Mouse (Mus musculus) intestine, postnatal 0 days (tissue): ENCODE results near the gene Arhgap8. TPM values are rescaled to one million over a fixed set of nuclear protein-coding genes. Genes with fewer than 3 reads are reported as not detected.

Experiments
- ATAC-seq: fragments of 200-750 bp; cut with Nextera tagmentation; 2 replicates; pipeline ENCODE4 v1.8.0; 2017; ENCODE audit warnings: mild to moderate bottlenecking, moderate TSS enrichment, moderate library complexity
- H3K27ac ChIP-seq: fragments of 300-500 bp; sonication (generic); 2 replicates; pipeline ENCODE4 v1.5.1; 2014; ENCODE audit warnings: mild to moderate bottlenecking, low read depth, low read length, moderate library complexity
- H3K27me3 ChIP-seq: fragments of 300-500 bp; sonication (generic); replicated peaks from 2 replicates; pipeline ENCODE4 v1.6.1; 2014; ENCODE audit warnings: low read length, mixed read lengths; ENCODE audit not compliant: control insufficient read depth, insufficient read depth
- H3K36me3 ChIP-seq: fragments of 300-500 bp; sonication (generic); 2 replicates; pipeline ENCODE4 v1.6.1; 2014; ENCODE audit warnings: mild to moderate bottlenecking, moderate library complexity; ENCODE audit not compliant: control insufficient read depth, insufficient read depth
- H3K4me1 ChIP-seq: fragments of 300-500 bp; sonication (generic); replicated peaks from 2 replicates; pipeline ENCODE4 v1.6.1; 2014; ENCODE audit warnings: antibody characterized with exemption, low read length, mixed read lengths; ENCODE audit not compliant: control insufficient read depth, insufficient read depth
- H3K4me2 ChIP-seq: fragments of 300-500 bp; sonication (generic); replicated peaks from 2 replicates; pipeline ENCODE4 v1.6.1; 2014; ENCODE audit warnings: low read depth, mild to moderate bottlenecking, moderate library complexity
- H3K4me3 ChIP-seq: fragments of 300-500 bp; sonication (generic); 2 replicates; pipeline ENCODE4 v1.5.1; 2014; ENCODE audit warnings: low read depth, low read length
- H3K9ac ChIP-seq: fragments of 300-500 bp; sonication (generic); 2 replicates; pipeline ENCODE4 v1.6.1; 2014; ENCODE audit warnings: mild to moderate bottlenecking, low read depth, low read length
- H3K9me3 ChIP-seq: fragments of 300-500 bp; sonication (generic); 2 replicates; pipeline ENCODE4 v1.6.1; 2016; ENCODE audit warnings: mixed run types; ENCODE audit not compliant: control insufficient read depth
- CTCF ChIP-seq: sonication (generic); IDR thresholded peaks from 2 replicates; pipeline ENCODE4 v1.5.1; 2016; ENCODE audit warnings: low read depth, mild to moderate bottlenecking, control low read depth, antibody characterized with exemption, moderate library complexity
- WGBS: fragments of 180-500 bp; shearing (Covaris S2); extraction: QIAGEN DNeasy Blood & Tissue Kit; methylation state at CpG from one replicate; pipeline ENCODE4 v1.1.7; 2014; 5-methylcytosine and 5-hydroxymethylcytosine counted together
- polyA plus RNA-seq: library from polyadenylated mRNA; unstranded; fragments of >200 nt; fragmentation: Nextera tagmentation; extraction: Ambion mirVana; gene quantifications from 2 replicates; pipeline ENCODE4 v1.2.1, GENCODE M21; 2015

The Arhgap8 gene
- polyA plus RNA-seq, 1 experiment from 2014 or later: 10.6 TPM

DNA sequence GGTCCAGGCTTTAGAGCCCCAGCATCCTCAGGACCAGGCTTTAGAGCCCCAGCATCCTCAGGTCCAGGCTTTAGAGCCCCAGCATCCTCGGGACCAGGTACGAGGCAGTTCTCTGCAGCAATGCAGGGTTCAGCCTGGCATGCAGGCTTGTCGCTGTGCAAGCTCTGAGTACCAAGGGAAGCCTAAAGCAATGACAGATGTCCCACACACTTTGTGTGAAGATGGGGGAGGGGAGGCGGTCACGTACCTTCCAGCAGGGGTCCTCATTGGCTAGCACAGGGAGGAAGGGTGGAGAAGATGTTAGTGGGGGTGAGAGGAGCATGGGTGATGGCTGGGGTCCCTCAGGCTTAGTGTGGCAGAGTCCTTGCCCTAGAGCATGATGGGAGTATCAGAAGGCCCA, 73.8 kb downstream of the Arhgap8 start:
- Histone ChIP-seq H3K27ac (no peak overlapping the region), H3K9me3 (no peaks in the 10 kb centered on the region), H3K36me3 (peaks cover 4% of the 10 kb centered on the region; the same call in 1 of the 2 replicates), H3K4me1 (no peaks in the 10 kb centered on the region), H3K4me2 (no peak overlapping the region), H3K4me3 (no peak overlapping the region), H3K27me3 (no peaks in the 10 kb centered on the region), H3K9ac (no peak overlapping the region)
- 83% methylated on average over 5 of the region's 5 CpGs for WGBS
- TF ChIP-seq CTCF: no peak
- ATAC-seq: no peak

DNA sequence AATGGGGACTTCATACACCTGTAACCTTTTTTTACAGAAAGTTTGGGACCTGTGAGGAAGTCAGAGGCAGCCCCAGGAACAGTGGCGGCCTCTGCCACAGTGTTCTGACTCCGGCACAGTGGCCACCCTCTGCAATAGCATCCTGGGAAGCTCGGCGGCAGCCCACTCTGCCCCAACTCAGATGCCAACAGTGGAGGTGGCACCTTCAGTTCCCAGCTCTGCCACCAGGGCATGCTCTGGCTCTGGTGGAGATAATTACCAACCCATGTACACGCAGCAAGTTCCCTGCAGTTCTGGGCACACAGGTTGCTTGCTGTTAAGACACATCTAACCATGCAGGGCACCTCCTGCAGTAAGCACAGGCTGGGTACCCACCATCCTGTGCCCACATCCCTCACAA, 80.3 kb downstream of the Arhgap8 start:
- TF ChIP-seq CTCF: peak; percentile 72
- Histone ChIP-seq H3K36me3 (peaks cover 4% of the 10 kb centered on the region; the same call in 1 of the 2 replicates), H3K4me1 (no peaks in the 10 kb centered on the region), H3K9me3 (no peaks in the 10 kb centered on the region), H3K27me3 (no peaks in the 10 kb centered on the region), H3K9ac (no peak overlapping the region), H3K27ac (no peak overlapping the region), H3K4me3 (no peak overlapping the region), H3K4me2 (no peak overlapping the region)
- 87% methylated on average over 5 of the region's 5 CpGs for WGBS
- no peak for ATAC-seq

DNA sequence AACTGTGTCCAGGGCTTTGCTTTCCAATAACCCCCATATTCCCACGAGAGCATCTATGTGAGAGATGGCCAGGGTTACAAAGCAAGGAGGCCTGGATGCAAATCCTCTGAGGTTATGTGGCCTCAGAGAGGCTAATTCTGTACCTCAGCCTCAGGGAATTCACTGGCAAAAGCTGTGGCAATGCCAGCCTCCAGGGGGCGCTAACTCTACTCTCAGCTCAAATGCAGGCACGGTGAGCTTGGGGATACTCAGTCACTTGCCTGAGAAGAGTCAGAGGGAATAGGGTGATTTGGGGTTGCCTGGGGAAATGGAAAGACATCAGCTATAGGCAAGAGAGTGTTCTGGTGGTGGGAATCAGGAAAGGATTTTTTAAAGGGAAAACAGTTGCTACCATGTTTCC, 83.8 kb downstream of the Arhgap8 start:
- Histone ChIP-seq H3K27ac (no peak overlapping the region), H3K4me2 (no peak overlapping the region), H3K4me3 (no peak overlapping the region), H3K9ac (no peak overlapping the region), H3K36me3 (no peaks in the 10 kb centered on the region), H3K4me1 (no peaks in the 10 kb centered on the region), H3K27me3 (no peaks in the 10 kb centered on the region), H3K9me3 (no peaks in the 10 kb centered on the region)
- no peak for ATAC-seq
- WGBS: 46% methylated on average over 3 of the region's 3 CpGs
- TF ChIP-seq CTCF: peak; percentile 83

DNA sequence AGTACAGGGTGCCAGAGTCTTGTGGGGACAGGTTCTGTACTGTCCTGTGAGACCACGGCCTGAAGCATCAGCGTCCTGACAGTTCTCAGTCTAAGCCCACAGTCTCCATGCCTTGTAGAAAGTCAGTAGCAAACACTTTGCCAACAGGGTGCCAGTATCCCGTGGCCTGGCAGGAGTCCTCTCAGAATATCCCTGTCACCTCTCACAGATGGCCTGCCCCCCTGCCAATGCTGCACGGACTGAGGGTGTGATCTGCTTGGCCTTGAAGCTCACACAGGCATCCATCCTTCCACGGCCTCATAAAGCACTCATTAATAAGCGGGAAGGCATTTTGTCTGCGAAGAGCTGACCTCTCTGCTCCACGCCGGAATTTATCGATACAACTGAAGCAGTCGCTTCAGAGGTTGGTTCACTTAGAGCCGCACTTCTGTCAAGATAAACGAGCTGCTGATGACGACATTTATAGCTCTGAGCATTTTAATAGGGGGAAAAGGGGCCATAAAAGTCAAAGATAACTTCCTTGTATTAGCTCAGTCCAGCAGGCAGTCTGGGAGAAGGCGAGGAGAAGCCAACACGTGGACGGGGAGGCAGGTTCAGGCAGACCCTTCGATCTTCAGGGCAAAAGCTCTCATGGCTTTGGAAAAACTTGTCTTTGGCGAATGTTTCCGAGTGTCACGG, 89.6 kb downstream of the Arhgap8 start:
- 27% methylated on average over 21 of the region's 21 CpGs for WGBS
- no peak overlapping the region for H3K27ac ChIP-seq
- peak; percentile 77 for ATAC-seq
- no peak overlapping the region for H3K4me3 ChIP-seq
- no peaks in the 10 kb centered on the region for H3K9me3 ChIP-seq
- peak overlapping the region; percentile 17; the same call in 1 of the 2 replicates for H3K4me2 ChIP-seq
- no peak overlapping the region for H3K9ac ChIP-seq
- 0 out of 2 replicates have a peak, but pooled peaks cover 3% of the 10 kb centered on the region for H3K4me1 ChIP-seq
- H3K36me3 ChIP-seq: no peaks in the 10 kb centered on the region
- no peak for TF ChIP-seq CTCF
- no peaks in the 10 kb centered on the region for H3K27me3 ChIP-seq

DNA sequence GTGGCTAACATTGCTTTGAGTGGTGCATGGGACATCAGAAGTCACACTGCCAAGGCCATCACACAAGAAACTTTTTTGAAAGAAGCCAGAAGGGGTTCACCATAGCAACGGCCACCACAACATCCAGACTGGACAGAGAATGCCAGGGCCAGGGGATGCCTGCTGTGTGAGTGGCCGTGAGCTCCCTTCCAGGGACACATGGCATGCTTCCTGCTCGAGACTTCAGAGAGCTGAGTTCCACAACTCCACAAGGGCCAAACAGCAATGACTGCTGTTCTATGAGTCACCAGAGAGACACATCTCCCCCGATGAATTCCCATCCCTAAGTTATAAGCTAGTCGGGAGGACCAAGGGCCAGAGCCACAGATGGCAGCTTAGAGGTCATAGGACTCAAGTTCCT, 91.3 kb downstream of the Arhgap8 start:
- H3K27me3 ChIP-seq: no peaks in the 10 kb centered on the region
- no peaks in the 10 kb centered on the region for H3K9me3 ChIP-seq
- WGBS: 75% methylated on average over 5 of the region's 5 CpGs
- ATAC-seq: no peak
- no peak overlapping the region for H3K4me2 ChIP-seq
- 0 out of 2 replicates have a peak, but pooled peaks cover 3% of the 10 kb centered on the region for H3K4me1 ChIP-seq
- H3K36me3 ChIP-seq: no peaks in the 10 kb centered on the region
- no peak for TF ChIP-seq CTCF
- H3K27ac ChIP-seq: no peak overlapping the region
- H3K9ac ChIP-seq: no peak overlapping the region
- H3K4me3 ChIP-seq: no peak overlapping the region

DNA sequence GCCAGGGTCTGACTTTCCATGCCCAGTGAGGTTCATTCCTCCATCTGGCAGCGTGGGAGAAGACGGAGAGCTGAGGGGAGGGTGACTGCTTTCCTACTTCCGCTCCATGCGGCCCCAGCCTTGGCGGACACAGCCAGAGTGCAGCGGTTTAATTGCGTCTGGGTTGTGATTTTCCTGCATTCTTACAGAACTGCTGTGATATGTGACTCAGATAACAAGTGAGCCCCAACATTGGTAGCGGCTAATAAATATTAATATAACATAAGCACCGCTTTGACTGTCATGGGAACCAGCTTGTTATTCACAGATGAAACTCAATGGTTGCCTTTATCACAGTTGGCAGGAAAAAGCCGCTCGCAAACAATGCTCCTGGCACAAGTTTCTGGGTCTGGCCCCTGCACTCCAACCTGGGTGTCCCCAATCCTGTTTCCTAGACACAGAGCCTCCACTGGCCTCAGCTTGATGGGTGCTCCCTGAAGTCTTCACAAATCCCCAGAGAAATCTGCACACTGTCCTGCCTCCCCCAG, 93.0 kb downstream of the Arhgap8 start:
- no peak for TF ChIP-seq CTCF
- no peak for ATAC-seq
- no peak overlapping the region for H3K4me3 ChIP-seq
- no peak overlapping the region for H3K4me2 ChIP-seq
- H3K36me3 ChIP-seq: no peaks in the 10 kb centered on the region; the same call in 1 of the 2 replicates
- WGBS: 83% methylated on average over 11 of the region's 11 CpGs
- no peaks in the 10 kb centered on the region for H3K27me3 ChIP-seq
- H3K9ac ChIP-seq: no peak overlapping the region
- H3K4me1 ChIP-seq: 0 out of 2 replicates have a peak, but pooled peaks cover 3% of the 10 kb centered on the region
- no peaks in the 10 kb centered on the region for H3K9me3 ChIP-seq
- no peak overlapping the region for H3K27ac ChIP-seq
